Mouse (Mus musculus): ENCODE measurements around the gene Krt6b. TPM values are rescaled to one million over a fixed set of nuclear protein-coding genes. Genes with fewer than 3 reads are reported as not detected.

Krt6b gene
- total and polyA plus RNA-seq, 3 experiments: not detected

- no peak overlapping the region for H3K9ac ChIP-seq (ENCODE audit: control insufficient read depth, low read depth, low read length, poor library complexity, severe bottlenecking)
- DNase-seq (ENCODE audit: low read depth, low spot score): no peak
- no peaks in the 10 kb centered on the region for H3K36me3 ChIP-seq (ENCODE audit: control insufficient read depth in 1 of 2, insufficient read depth in 2 of 2, low read length in 2 of 2)
- H3K9me3 ChIP-seq (replicated peaks; ENCODE audit: insufficient read depth, low read length): no peaks in the 10 kb centered on the region
- no peaks in the 10 kb centered on the region for H3K79me2 ChIP-seq (ENCODE audit: control insufficient read depth, insufficient read depth, low read length, poor library complexity)
- no peak overlapping the region for H3K4me3 ChIP-seq (ENCODE audit: control insufficient read depth in 1 of 2, insufficient read depth in 1 of 2, low read depth in 2 of 2, low read length in 2 of 2)
- H3K4me1 ChIP-seq (ENCODE audit: control insufficient read depth in 1 of 2, insufficient read depth in 2 of 2, low read length in 2 of 2): no peaks in the 10 kb centered on the region
- no peak overlapping the region for H3K27ac ChIP-seq (ENCODE audit: control insufficient read depth, low read depth, low read length)
- TF ChIP-seq CHD1 (IDR thresholded peaks at IDR 0.05; ENCODE audit: low read depth, low read length): no peak
- H3K27me3 ChIP-seq (ENCODE audit: control insufficient read depth in 1 of 2, insufficient read depth in 2 of 2, low read length in 2 of 2): no peaks in the 10 kb centered on the region
Measured at GRCm38 (mm10) chr15:101702380-101702779, 22.3 kb upstream of the Krt6b start.

DNA sequence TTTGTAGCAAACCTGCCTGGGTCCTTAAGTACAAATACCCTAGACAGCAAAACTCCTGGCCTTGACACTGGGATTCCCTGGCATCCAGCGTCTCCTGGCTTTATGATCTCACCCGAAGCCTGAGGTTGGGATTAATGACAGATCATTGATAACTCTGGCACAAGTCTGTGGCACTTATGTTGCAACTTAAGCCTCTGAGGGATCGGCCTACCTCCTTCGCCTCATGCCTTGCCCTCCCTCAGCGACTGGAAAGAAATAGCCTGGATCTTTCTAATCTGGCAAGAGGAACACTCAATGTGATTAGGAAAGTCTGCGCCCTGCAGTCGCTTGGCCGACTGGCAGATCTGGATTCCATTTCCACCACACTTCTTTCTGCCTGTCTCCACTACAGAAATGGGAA, 19.8 kb upstream of the Krt6b start:
- no peaks in the 10 kb centered on the region for H3K36me3 ChIP-seq (ENCODE audit: control insufficient read depth in 1 of 2, insufficient read depth in 2 of 2, low read length in 2 of 2)
- H3K27me3 ChIP-seq (ENCODE audit: control insufficient read depth in 1 of 2, insufficient read depth in 2 of 2, low read length in 2 of 2): no peaks in the 10 kb centered on the region
- no peak overlapping the region for H3K4me3 ChIP-seq (ENCODE audit: control insufficient read depth in 1 of 2, insufficient read depth in 1 of 2, low read depth in 2 of 2, low read length in 2 of 2)
- no peak for TF ChIP-seq ELF1 (IDR thresholded peaks at IDR 0.05; ENCODE audit: low read depth, low read length)
- TF ChIP-seq POLR2AphosphoS5 (IDR thresholded peaks at IDR 0.05; ENCODE audit: borderline replicate concordance, low read depth, low read length): no peak
- TF ChIP-seq KAT2A (conservative IDR thresholded peaks at IDR 0.05; ENCODE audit: low read depth, low read length): no peak
- TF ChIP-seq SMC3 (IDR thresholded peaks at IDR 0.05; ENCODE audit: low read depth, low read length): no peak
- TF ChIP-seq ZKSCAN1 (IDR thresholded peaks at IDR 0.05; ENCODE audit: low read depth, low read length): no peak
- TF ChIP-seq ZC3H11A (IDR thresholded peaks at IDR 0.05; ENCODE audit: low read depth, low read length): no peak
- no peak for TF ChIP-seq TBP (IDR thresholded peaks at IDR 0.05; ENCODE audit: low read depth, low read length)
- no peak for TF ChIP-seq SIN3A (IDR thresholded peaks at IDR 0.05; ENCODE audit: low read length)
- no peak for TF ChIP-seq ZMIZ1 (IDR thresholded peaks at IDR 0.05; ENCODE audit: low read depth, low read length)
- H3K9ac ChIP-seq (ENCODE audit: control insufficient read depth, low read depth, low read length, poor library complexity, severe bottlenecking): no peak overlapping the region
- no peak for DNase-seq (ENCODE audit: low read depth, low spot score)
- no peaks in the 10 kb centered on the region for H3K9me3 ChIP-seq (replicated peaks; ENCODE audit: insufficient read depth, low read length)
- H3K27ac ChIP-seq (ENCODE audit: control insufficient read depth, low read depth, low read length): no peak overlapping the region
- H3K79me2 ChIP-seq (ENCODE audit: control insufficient read depth, insufficient read depth, low read length, poor library complexity): no peaks in the 10 kb centered on the region
- no peaks in the 10 kb centered on the region for H3K4me1 ChIP-seq (ENCODE audit: control insufficient read depth in 1 of 2, insufficient read depth in 2 of 2, low read length in 2 of 2)

GRCm38 (mm10) chr15:101699192-101699591, 19.1 kb upstream of the Krt6b start:
- H3K9ac ChIP-seq (ENCODE audit: control insufficient read depth, low read depth, low read length, poor library complexity, severe bottlenecking): no peak overlapping the region
- H3K79me2 ChIP-seq (ENCODE audit: control insufficient read depth, insufficient read depth, low read length, poor library complexity): no peaks in the 10 kb centered on the region
- no peak overlapping the region for H3K27ac ChIP-seq (ENCODE audit: control insufficient read depth, low read depth, low read length)
- no peak for TF ChIP-seq EP300 (IDR thresholded peaks at IDR 0.05; ENCODE audit: low read depth in 1 of 2, low read length in 2 of 2)
- TF ChIP-seq HCFC1 (IDR thresholded peaks at IDR 0.05; ENCODE audit: low read depth, low read length): no peak
- TF ChIP-seq ZC3H11A (IDR thresholded peaks at IDR 0.05; ENCODE audit: low read depth, low read length): no peak
- TF ChIP-seq CHD1 (IDR thresholded peaks at IDR 0.05; ENCODE audit: low read depth, low read length): no peak
- no peak for TF ChIP-seq ELF1 (IDR thresholded peaks at IDR 0.05; ENCODE audit: low read depth, low read length)
- no peak for TF ChIP-seq TBP (IDR thresholded peaks at IDR 0.05; ENCODE audit: low read depth, low read length)
- no peak for TF ChIP-seq GABPA (IDR thresholded peaks at IDR 0.05; ENCODE audit: low read depth, low read length)
- TF ChIP-seq MYC (IDR thresholded peaks at IDR 0.05; ENCODE audit: low read depth, low read length): no peak
- TF ChIP-seq MXI1 (IDR thresholded peaks at IDR 0.05; ENCODE audit: low read depth, low read length): no peak
- TF ChIP-seq MAX (IDR thresholded peaks at IDR 0.05; ENCODE audit: low read length): no peak
- no peak for TF ChIP-seq UBTF (IDR thresholded peaks at IDR 0.05; ENCODE audit: borderline replicate concordance, insufficient read depth, low read depth, low read length)
- no peak for TF ChIP-seq ZKSCAN1 (IDR thresholded peaks at IDR 0.05; ENCODE audit: low read depth, low read length)
- no peak for TF ChIP-seq NELFE (IDR thresholded peaks at IDR 0.05; ENCODE audit: low read depth, low read length)
- no peak for TF ChIP-seq BHLHE40 (IDR thresholded peaks at IDR 0.05; ENCODE audit: borderline replicate concordance, low read depth, low read length)
- no peak for DNase-seq (ENCODE audit: low read depth, low spot score)
- no peaks in the 10 kb centered on the region for H3K27me3 ChIP-seq (ENCODE audit: control insufficient read depth in 1 of 2, insufficient read depth in 2 of 2, low read length in 2 of 2)
- no peaks in the 10 kb centered on the region for H3K4me1 ChIP-seq (ENCODE audit: control insufficient read depth in 1 of 2, insufficient read depth in 2 of 2, low read length in 2 of 2)
- H3K36me3 ChIP-seq (ENCODE audit: control insufficient read depth in 1 of 2, insufficient read depth in 2 of 2, low read length in 2 of 2): no peaks in the 10 kb centered on the region
- no peaks in the 10 kb centered on the region for H3K9me3 ChIP-seq (replicated peaks; ENCODE audit: insufficient read depth, low read length)
- no peak overlapping the region for H3K4me3 ChIP-seq (ENCODE audit: control insufficient read depth in 1 of 2, insufficient read depth in 1 of 2, low read depth in 2 of 2, low read length in 2 of 2)
